Mouse (Mus musculus) CD4-positive helper T cell, adult 2 months (primary cell): ENCODE results near the gene Sult1e1.

Source experiments
- DNase-seq: peaks from one replicate; pipeline ENCODE4 v3.0.0-alpha.2; 2012; ENCODE audit warnings: low read depth, missing footprints, low spot score

The Sult1e1 gene

GRCm38 (mm10) chr5:87591494-87591893 lies at the start of gene Sult1e1:
TSS of gene Sult1e1 (minus strand) at chr5:87591594.
- no peak for DNase-seq

- no peak for DNase-seq
These were observed 31.3 kb upstream of the Sult1e1 start for GRCm38 (mm10) chr5:87622681-87623080.

- DNase-seq, result no peak
These were observed 23.7 kb upstream of the Sult1e1 start for GRCm38 (mm10) chr5:87615128-87615390.

GRCm38 (mm10) chr5:87614364-87615127 lies 23.2 kb upstream of the Sult1e1 start:
- DNase-seq, result no peak

- no peak for DNase-seq
These were observed 9.6 kb upstream of the Sult1e1 start for GRCm38 (mm10) chr5:87601018-87601417.

- DNase-seq, result no peak
These were observed 6.5 kb upstream of the Sult1e1 start for GRCm38 (mm10) chr5:87597891-87598290.

GRCm38 (mm10) chr5:87589916-87590315 lies 1.5 kb downstream of the Sult1e1 start:
- no peak for DNase-seq

GRCm38 (mm10) chr5:87580389-87580788 lies 11.0 kb downstream of the Sult1e1 start:
- no peak for DNase-seq

GRCm38 (mm10) chr5:87574174-87574573 lies 17.2 kb downstream of the Sult1e1 start:
- no peak for DNase-seq

GRCm38 (mm10) chr5:87573490-87573889 lies 17.9 kb downstream of the Sult1e1 start:
- no peak for DNase-seq

GRCm38 (mm10) chr5:87572781-87573180 lies 18.6 kb downstream of the Sult1e1 start:
- DNase-seq, result no peak

- no peak for DNase-seq
These were observed 22.5 kb downstream of the Sult1e1 start, which contains the start of gene Sult1d1 for GRCm38 (mm10) chr5:87568845-87569244. TSS of gene Sult1d1 (minus strand) at chr5:87569027.

- DNase-seq, result no peak
These were observed 24.1 kb downstream of the Sult1e1 start for GRCm38 (mm10) chr5:87567306-87567705.

- DNase-seq, result no peak
These were observed 28.4 kb downstream of the Sult1e1 start for GRCm38 (mm10) chr5:87562966-87563365.

GRCm38 (mm10) chr5:87562526-87562925 lies 28.9 kb downstream of the Sult1e1 start:
- DNase-seq, result no peak

- no peak for DNase-seq
These were observed 31.2 kb downstream of the Sult1e1 start for GRCm38 (mm10) chr5:87560145-87560544.

GRCm38 (mm10) chr5:87550935-87551334 lies 40.5 kb downstream of the Sult1e1 start:
- no peak for DNase-seq

- DNase-seq, result no peak
These were observed 53.3 kb downstream of the Sult1e1 start, which contains the start of gene Sult1b1 for GRCm38 (mm10) chr5:87538111-87538510. TSS of gene Sult1b1 (minus strand) at chr5:87538195.

GRCm38 (mm10) chr5:87535994-87536644 lies 55.3 kb downstream of the Sult1e1 start:
- no peak for DNase-seq

GRCm38 (mm10) chr5:87532288-87532687 lies 59.1 kb downstream of the Sult1e1 start:
- DNase-seq, result no peak
